Mouse (Mus musculus) cerebellum, adult 11-12 months (tissue): ENCODE data around the gene Ivd.

Experiments
- DNase-seq: peaks from one replicate; pipeline ENCODE4 v3.0.0; 2022

Ivd gene

DNA sequence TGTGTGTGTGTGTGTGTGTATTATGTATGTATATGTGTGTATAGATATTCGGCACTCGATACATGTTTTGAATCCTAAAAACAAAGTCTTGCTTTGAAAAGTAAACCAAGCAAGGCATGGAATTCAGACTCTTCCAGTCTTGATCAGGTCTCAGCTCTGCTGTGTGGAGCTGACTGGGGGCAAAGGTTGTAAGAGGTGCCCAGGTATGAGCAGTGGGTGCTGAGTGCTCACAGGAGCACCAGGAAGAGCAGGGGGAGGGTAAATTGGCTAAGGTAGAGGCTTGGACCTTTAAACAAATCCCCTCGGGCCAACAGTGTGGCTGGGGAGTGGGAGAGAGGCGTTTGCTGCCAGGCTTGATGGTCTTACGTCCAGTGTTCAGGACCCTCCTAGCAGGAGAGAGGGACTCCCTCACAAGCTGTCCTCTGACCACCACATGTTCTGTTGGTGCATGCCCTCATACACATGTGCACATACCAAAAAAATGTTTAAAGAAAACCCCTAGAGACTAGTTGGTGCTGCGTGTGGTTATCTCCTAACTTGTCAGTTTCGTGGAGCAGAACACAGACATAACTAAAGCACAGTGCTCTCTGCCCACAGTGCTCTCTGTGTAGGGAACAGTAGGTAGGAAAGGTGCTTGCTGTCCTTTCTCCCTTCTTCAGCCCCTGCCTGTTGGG is 49.0 kb downstream of the Ivd start:
- no peak for DNase-seq

DNA sequence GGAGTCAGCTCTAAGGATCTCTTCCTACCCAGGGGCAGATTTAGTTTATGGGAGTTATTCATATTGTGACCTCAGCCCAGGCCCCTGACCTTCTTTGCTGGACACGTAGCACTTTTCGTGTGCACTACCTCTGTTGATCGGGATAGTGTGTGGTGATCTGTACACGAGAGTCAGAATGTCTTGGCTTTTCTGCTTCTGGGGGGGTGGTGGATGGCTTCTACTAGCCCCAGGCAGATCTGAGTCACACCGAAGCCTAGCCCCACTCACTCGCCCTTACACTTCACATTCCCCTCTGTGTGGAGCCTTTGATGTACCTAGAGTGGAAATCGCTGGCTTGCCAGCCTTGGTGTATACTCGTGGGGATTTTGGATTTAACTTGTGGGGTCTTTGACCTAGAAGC is 51.0 kb downstream of the Ivd start:
- DNase-seq = no peak

DNA sequence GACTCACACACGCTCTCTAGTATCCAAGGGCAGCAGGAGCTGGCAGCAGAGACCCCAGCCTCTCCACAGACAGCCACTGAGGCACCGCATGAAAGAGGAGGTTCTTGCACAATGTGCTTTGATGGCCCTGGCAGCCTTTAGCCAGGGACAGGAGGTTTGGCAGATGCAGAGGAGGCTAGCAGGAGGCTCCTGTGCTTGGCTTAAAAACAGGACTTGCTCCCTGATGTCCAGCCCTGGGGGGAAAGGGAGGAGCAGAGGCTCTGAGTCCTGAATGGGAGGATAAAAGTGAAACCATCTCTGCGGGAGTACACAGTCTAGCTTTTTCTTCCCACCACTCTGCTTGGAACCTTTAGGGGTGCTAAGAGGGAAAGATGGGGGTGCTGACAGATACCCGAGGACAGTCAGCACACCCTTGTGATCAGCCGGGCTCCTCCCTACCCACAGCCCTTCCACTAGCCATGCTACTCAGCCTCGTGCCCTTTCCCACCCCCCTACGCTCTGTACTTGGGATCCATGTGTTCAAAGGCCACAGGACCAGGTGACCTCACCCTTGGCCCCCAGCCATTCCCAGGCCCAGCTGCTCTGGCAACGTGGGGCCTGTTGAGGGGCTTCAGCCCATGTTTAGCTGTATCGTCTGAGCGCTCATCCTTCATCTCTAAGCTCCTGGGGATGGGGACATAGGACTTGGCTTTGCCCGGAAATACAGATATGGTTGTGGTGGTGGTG is 52.0 kb downstream of the Ivd start:
- DNase-seq = peak; percentile 76

DNA sequence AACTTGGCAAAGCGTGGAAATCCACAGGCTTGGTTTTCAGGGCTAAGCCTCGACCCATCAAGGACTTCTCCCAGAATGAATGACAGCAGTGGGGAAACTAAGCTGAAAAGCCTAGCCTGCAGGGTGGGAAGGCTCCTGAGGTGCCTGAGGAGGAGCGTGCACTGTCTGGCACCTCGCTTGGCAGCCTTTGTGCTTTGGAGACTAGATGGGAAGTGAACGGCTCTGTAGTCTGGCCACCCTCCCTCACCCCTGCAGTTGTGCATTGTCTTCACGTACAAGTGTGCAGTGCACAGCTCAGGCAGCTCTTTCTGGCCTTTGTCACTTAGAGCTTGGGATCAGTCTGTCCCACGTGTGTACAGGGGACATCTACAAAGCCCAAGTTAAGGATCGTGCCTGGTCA is 52.9 kb downstream of the Ivd start:
- DNase-seq = peak; percentile 27

DNA sequence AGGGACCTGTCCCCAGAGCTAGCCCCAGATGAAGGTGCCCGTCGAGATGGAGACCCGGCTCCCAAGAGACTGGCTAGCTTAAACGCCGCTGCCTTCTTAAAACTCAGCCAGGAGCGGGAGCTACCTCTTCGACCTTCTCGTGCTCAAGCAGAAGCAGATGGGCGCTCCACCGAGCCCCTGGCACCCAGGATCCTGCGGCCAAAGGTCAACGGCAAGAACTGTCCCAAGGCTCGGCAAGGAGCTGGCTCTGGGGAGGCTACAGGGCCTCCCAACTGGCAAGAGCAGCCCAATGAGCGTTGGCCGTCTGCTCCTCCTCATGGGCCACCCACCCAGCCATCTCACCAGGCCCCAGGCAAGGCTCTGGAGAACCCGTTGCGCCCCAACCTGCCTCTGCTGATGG is 54.7 kb downstream of the Ivd start:
- DNase-seq = peak; percentile 25

DNA sequence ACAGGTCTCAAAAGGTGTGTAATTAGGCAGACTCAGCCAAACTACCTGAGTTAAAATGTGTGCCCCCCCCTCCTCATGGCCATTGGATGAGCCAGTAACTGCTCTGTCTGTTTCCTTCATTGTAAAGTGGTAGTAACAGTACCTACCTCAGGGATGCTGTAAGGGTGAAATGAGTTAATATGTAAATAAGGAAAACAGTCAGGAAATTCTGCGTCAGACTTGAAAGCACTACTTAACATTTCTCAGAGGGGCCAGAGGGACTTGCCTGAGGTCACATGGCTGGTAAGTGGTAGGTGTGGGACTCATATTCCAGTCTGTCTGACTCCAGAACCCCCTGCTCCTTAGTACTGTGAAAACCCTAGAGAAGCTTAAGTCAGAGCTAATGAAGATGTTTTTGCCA is 56.8 kb downstream of the Ivd start:
- DNase-seq = no peak

DNA sequence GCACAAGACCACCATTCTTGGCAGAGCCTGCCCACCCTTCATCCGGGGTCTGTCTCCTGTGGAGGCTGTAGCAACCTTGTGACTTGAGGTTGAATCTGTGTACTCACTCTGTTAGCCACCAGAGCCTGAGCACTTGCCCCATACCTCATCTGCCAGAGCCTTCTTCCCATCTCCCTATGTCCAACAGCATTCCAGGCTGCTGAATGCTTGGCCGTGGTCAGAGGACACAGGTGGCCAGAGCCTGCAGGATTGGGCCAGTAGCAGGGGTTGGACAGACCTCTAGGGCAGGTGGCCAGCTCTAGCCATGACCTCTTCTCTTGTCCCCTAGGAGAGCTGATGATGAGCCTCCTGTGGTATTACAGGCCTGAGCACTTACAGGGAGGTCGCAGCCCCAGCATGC is 58.7 kb downstream of the Ivd start:
- peak; percentile 49 for DNase-seq

DNA sequence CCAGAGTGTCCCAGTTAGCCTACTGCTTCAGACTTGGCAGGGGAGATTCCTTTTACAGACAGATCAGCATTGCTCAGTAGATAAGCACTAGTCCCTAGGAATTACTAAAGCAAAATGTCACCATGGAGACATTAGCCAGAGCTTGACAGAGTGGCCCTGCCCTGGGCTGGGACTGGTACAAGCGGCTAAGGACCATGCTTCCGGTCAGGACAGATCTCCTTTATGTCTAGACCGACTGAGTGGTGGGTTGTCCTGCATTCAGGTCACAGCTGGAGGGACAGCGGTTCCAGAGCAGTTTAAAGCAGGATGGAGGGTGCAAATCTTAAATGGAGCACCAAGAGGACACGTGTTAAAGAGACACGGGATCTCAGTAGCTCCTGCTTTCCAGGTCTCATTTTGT is 64.2 kb downstream of the Ivd start:
- DNase-seq = no peak

DNA sequence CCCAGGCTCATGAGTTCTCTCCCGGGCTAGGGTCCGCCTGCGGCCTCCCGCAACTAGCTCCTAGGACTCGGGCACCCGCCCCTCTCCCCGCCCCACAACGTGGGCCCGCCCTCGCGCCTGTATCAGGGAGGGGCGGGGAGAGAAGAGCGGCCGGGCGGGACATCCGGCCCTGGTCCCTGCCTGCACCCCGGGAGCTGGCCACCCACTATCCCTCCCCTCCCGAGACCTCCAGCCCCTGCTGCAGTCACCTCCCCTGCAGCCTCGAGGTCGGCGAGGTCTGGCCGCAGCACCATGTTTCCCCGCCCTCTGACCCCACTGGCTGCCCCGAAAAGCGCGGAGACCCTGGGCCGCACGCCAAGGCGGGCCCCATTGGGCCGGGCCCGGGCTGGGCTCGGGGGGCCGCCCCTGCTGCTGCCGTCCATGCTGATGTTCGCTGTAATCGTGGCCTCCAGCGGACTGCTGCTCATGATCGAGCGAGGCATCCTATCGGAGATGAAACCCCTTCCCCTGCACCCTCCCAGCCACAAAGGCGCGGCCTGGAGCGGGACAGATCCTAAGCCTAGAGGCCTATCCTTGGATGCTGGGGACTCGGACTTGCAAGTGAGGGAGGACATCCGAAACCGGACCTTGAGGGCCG is 64.7 kb downstream of the Ivd start, which contains the start of gene Chst14:
Gene Chst14, plus strand, starts transcription at position 136 of the 637 bp plus-strand sequence.
- peak; percentile 68 for DNase-seq

DNA sequence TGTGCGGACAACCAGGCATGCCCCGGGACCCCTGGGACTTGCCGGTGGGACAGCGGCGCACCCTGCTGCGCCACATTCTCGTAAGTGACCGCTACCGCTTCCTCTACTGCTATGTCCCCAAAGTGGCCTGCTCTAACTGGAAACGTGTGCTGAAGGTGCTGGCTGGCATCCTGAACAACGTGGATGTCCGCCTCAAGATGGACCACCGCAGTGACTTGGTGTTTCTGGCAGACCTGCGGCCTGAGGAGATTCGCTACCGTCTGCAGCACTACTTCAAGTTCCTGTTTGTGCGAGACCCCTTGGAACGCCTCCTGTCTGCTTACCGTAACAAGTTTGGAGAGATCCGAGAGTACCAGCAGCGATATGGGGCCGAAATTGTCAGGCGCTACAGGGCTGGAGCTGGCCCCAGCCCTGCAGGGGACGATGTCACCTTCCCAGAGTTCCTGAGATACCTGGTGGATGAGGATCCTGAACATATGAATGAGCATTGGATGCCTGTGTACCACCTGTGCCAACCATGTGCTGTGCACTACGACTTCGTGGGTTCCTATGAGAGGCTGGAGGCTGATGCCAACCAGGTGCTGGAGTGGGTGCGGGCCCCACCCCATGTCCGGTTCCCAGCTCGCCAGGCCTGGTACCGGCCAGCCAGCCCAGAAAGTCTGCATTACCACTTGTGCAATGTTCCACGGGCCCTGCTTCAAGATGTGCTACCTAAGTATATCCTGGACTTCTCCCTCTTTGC is 65.4 kb downstream of the Ivd start:
- peak; percentile 35 for DNase-seq
